Mouse (Mus musculus) megakaryocyte, embryonic 14.5 days (primary cell): ENCODE measurements around the gene Usp46.

ENCODE experiments used
- FLI1 ChIP-seq: IDR thresholded peaks from 2 replicates; pipeline ENCODE4 v1.6.1; 2012; ENCODE audit warnings: low read length, inconsistent platforms, mixed read lengths
- GATA1 ChIP-seq: IDR thresholded peaks from 3 replicates; pipeline ENCODE4 v1.6.1; 2012; ENCODE audit warnings: mixed read lengths, low read length, inconsistent platforms, borderline replicate concordance

DNA sequence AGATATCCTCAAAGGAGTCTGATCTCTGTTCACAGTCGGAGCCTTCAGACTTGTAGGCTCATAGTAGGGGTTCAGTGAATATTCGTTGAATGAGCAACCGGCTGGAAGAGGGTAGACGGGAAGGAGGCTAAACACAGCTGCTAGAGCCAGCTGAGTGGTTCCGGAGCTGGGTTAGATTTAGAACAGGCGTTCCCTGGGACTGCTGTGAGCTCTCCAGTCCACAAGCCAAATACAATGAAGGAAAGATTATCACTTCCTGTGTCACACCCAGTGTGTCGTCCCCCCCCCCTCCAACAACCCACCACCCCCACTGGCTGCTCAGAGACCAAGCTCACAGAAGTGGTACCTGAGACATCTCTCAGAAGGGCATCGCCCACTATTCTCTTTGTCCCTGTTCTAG lies 9.7 kb upstream of the Usp46 start:
- no peak for TF ChIP-seq GATA1
- no peak for TF ChIP-seq FLI1
